Mouse (Mus musculus) embryonic facial prominence, embryonic 13.5 days (tissue): ENCODE measurements around the gene Ankrd11. TPM values are rescaled to one million over a fixed set of nuclear protein-coding genes. Genes with fewer than 3 reads are reported as not detected.

Experiments used
- ATAC-seq: fragments of 200-750 bp; cut with Nextera tagmentation; 2 replicates; pipeline ENCODE4 v1.8.0; 2017; ENCODE audit warnings: low read depth; ENCODE audit not compliant: insufficient number of reproducible peaks, insufficient read depth, low FRiP score, low TSS enrichment
- H3K27ac ChIP-seq: fragments of 300-500 bp; sonication (generic); 2 replicates; pipeline ENCODE4 v1.5.1; 2015; ENCODE audit warnings: moderate library complexity, mild to moderate bottlenecking, inconsistent platforms
- H3K27me3 ChIP-seq: fragments of 300-500 bp; sonication (generic); 2 replicates; pipeline ENCODE4 v1.6.1; 2015; ENCODE audit warnings: mild to moderate bottlenecking, inconsistent platforms
- H3K36me3 ChIP-seq: fragments of 300-500 bp; sonication (generic); 2 replicates; pipeline ENCODE4 v1.6.1; 2015; ENCODE audit warnings: mild to moderate bottlenecking, inconsistent platforms
- H3K4me1 ChIP-seq: fragments of 300-500 bp; sonication (generic); 2 replicates; pipeline ENCODE4 v1.6.1; 2015; ENCODE audit warnings: inconsistent platforms
- H3K4me2 ChIP-seq: fragments of 300-500 bp; sonication (generic); 2 replicates; pipeline ENCODE4 v1.6.1; 2015; ENCODE audit warnings: moderate library complexity, mild to moderate bottlenecking, inconsistent platforms
- H3K4me3 ChIP-seq: fragments of 300-500 bp; sonication (generic); 2 replicates; pipeline ENCODE4 v1.5.1; 2015; ENCODE audit warnings: mild to moderate bottlenecking, inconsistent platforms
- H3K9ac ChIP-seq: fragments of 300-500 bp; sonication (generic); 2 replicates; pipeline ENCODE4 v1.6.1; 2015; ENCODE audit warnings: mild to moderate bottlenecking, inconsistent platforms
- H3K9me3 ChIP-seq: fragments of 300-500 bp; sonication (generic); 2 replicates; pipeline ENCODE4 v1.6.1; 2016; ENCODE audit warnings: inconsistent platforms
- WGBS: fragments of 180-500 bp; shearing (Covaris S2); methylation state at CpG from one replicate; pipeline ENCODE4 v1.1.7; 2015; ENCODE audit warnings: mixed read lengths; 5-methylcytosine and 5-hydroxymethylcytosine counted together
- polyA plus RNA-seq: library from polyadenylated mRNA; unstranded; fragments of >200 nt; fragmentation: Nextera tagmentation; extraction: Ambion mirVana; gene quantifications from 2 replicates; pipeline ENCODE4 v1.2.1, GENCODE M21; 2015

The Ankrd11 gene
- 40.9 and 44.1 TPM in 2 replicates for polyA plus RNA-seq

- Histone ChIP-seq H3K4me3 (peak within 1 kb of the TSS; percentile 100), H3K9ac (peak within 1 kb of the TSS; percentile 100), H3K4me1 (peaks cover 35% of the 10 kb centered on the region), H3K36me3 (peaks cover 6% of the 10 kb centered on the region; the same call in 1 of the 2 replicates), H3K27me3 (no peaks in the 10 kb centered on the region), H3K27ac (peak within 1 kb of the TSS; percentile 97), H3K4me2 (peak within 1 kb of the TSS; percentile 70), H3K9me3 (no peaks in the 10 kb centered on the region)
- peak; percentile 98 for ATAC-seq
- WGBS, result under 1% methylated on average over 67 of the region's 91 CpGs
These were observed at the start of gene Ankrd11 for GRCm38 (mm10) chr8:123042158-123042973. Ankrd11 (minus strand) TSS chr8:123042277.

GRCm38 (mm10) chr8:123087289-123087688 lies 45.2 kb upstream of the Ankrd11 start:
- ATAC-seq, result no peak
- Histone ChIP-seq H3K4me2 (no peak overlapping the region), H3K9ac (no peak overlapping the region), H3K9me3 (no peaks in the 10 kb centered on the region), H3K27me3 (no peaks in the 10 kb centered on the region), H3K36me3 (peaks cover 94% of the 10 kb centered on the region), H3K4me3 (no peak overlapping the region), H3K27ac (no peak overlapping the region), H3K4me1 (no peaks in the 10 kb centered on the region)
- WGBS, result 84% methylated on average over 9 of the region's 9 CpGs

- Histone ChIP-seq H3K4me1 (no peaks in the 10 kb centered on the region), H3K27ac (no peak overlapping the region), H3K9ac (no peak overlapping the region), H3K27me3 (no peaks in the 10 kb centered on the region), H3K9me3 (no peaks in the 10 kb centered on the region), H3K4me2 (no peak overlapping the region), H3K36me3 (peaks cover 93% of the 10 kb centered on the region), H3K4me3 (no peak overlapping the region)
- WGBS, result 88% methylated on average over 12 of the region's 12 CpGs
- no peak for ATAC-seq
These were observed 41.5 kb upstream of the Ankrd11 start for GRCm38 (mm10) chr8:123083610-123084009.

DNA sequence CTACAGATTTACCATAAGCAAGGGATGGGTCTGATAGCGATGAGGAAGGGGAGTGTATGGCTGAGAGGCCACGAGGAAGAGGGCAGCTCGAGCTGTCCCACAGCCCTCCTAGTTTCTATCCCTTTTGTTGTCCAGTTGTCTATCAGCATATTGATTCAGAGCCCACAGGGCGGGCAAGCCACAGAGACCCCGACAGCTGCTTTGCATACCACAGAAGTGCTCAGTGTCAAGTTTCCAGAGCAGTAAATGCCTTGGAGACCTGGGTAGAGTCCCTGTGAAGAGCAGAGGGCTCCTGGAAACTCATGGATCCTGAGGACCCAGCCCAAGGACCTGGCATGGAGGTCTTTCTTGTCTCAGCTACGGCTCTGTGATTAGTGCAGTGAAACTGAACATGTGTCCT lies 40.9 kb upstream of the Ankrd11 start:
- no peak for ATAC-seq
- Histone ChIP-seq H3K36me3 (peaks cover 92% of the 10 kb centered on the region), H3K27me3 (no peaks in the 10 kb centered on the region)

DNA sequence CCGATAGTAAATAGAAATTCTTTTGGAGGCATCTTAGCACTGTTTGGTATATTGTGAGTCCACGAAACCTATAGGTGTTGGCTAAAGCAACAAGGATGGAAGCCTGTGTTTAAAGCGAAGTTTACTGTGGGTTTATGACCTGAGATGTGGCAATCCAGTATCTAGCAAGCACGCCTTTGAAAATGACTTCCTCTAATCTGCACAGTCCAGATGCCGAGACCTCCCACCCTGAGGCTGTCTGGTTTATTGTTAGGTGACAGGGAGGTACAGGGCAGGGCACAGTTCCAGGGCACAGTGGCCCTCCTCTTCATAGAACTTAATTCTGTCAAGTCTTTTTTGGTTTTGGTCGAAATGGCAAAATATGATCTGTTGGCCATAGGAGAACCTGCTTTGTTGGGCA lies 35.1 kb upstream of the Ankrd11 start:
- Histone ChIP-seq H3K4me1 (no peaks in the 10 kb centered on the region), H3K4me2 (no peak overlapping the region), H3K9me3 (no peaks in the 10 kb centered on the region), H3K27ac (no peak overlapping the region), H3K4me3 (no peak overlapping the region), H3K36me3 (peaks cover 95% of the 10 kb centered on the region), H3K27me3 (no peaks in the 10 kb centered on the region), H3K9ac (peak overlapping the region; percentile 55; the same call in 1 of the 2 replicates)
- 89% methylated on average over 6 of the region's 6 CpGs for WGBS
- no peak for ATAC-seq

More for the DNA sequence above, 40.9 kb upstream of the Ankrd11 start:
- Histone ChIP-seq H3K9me3 (no peaks in the 10 kb centered on the region), H3K4me2 (no peak overlapping the region), H3K4me3 (no peak overlapping the region), H3K4me1 (no peaks in the 10 kb centered on the region), H3K9ac (no peak overlapping the region), H3K27ac (no peak overlapping the region)
- WGBS, result 81% methylated on average over 6 of the region's 6 CpGs

- Histone ChIP-seq H3K4me2 (no peak overlapping the region), H3K36me3 (peaks cover 72% of the 10 kb centered on the region), H3K27ac (no peak overlapping the region), H3K4me3 (no peak overlapping the region), H3K4me1 (peaks cover 10% of the 10 kb centered on the region), H3K27me3 (no peaks in the 10 kb centered on the region), H3K9ac (no peak overlapping the region), H3K9me3 (no peaks in the 10 kb centered on the region)
- WGBS, result 72% methylated on average over 4 of the region's 4 CpGs
- no peak for ATAC-seq
These were observed 29.1 kb upstream of the Ankrd11 start for GRCm38 (mm10) chr8:123071176-123071575.

DNA sequence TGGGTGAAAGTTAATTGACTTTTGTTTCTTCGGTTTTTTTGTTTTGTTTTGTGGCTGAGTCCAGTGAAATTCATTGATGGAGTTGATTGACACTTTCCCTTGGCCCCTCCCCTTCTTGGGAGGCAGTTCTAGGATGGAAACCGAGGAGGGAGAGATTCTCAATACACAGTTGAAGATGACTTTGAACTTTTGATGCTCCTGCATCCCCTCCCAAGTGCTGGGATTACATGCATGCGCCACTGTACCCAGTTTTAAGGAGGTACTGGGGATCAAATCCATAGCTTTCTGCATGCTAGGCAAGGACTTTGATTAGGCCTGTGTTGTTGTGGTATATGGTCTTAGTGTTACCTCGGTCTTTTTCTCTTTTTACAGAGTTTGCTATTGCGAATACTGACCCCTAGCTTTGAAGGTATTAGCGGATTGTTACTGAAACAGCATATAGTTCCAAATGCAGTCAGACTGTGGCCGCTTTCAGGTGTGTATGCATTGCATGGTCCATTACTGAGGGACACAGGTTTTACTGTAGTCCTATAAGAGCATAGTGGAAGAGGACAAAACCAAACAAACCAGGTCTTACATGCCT lies 24.1 kb upstream of the Ankrd11 start:
- H3K27ac ChIP-seq, result peak overlapping the region; percentile 92
- peak overlapping the region; percentile 80 for H3K4me2 ChIP-seq
- no peaks in the 10 kb centered on the region for H3K9me3 ChIP-seq
- peaks cover 25% of the 10 kb centered on the region for H3K36me3 ChIP-seq
- no peak for ATAC-seq
- 31% methylated on average over 7 of the region's 7 CpGs for whole genome bisulfite sequencing
- no peaks in the 10 kb centered on the region for H3K27me3 ChIP-seq
- H3K4me3 ChIP-seq, result peak overlapping the region; percentile 97
- peaks cover 22% of the 10 kb centered on the region for H3K4me1 ChIP-seq
- H3K9ac ChIP-seq, result peak overlapping the region; percentile 93

DNA sequence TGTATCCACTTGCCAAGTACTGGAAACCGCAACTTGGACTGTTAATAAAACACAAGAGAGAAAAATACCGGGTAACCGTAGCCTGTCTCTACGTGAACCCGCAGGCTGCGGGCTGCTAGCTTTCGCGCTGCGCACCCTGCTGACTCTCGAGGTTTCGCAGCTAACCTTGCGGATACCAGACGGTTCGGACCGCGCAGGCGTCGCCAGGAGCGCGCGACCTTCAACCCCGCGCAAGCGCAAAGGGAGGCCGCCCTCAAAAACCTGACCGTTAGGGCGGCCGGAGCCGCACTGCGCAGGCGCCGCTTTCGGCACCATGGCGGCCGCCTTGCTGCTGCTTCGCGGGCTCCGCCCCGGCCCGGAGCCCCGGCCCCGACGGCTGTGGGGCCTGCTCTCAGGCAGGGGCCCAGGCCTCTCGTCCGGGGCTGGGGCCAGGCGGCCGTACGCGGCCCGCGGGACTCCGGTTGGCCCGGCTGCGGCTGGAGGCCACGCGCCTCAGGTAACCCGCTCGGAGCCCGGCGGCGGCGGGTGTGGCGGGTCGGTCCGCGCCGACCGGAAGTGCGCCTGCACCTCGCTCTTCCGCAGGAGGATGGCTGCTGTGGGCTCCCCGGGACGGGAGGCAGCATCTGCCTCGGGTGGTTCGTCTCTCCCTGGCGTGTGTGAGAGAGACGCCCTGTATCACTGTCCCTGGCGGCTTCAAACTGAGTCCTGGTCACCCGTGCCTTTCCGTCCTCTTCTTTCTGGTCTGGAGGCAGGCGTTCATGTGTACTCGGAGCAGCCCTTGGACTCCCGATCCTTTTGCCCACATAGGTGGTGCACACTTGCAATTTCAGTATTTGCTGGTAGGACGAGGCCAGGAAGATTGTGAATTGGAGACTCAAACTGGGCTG lies 23.4 kb upstream of the Ankrd11 start:
- H3K4me1 ChIP-seq, result peaks cover 22% of the 10 kb centered on the region
- H3K9me3 ChIP-seq, result no peaks in the 10 kb centered on the region
- H3K9ac ChIP-seq, result peak overlapping the region; percentile 93
- peak overlapping the region; percentile 97 for H3K4me3 ChIP-seq
- H3K4me2 ChIP-seq, result peak overlapping the region; percentile 80
- H3K27ac ChIP-seq, result peak overlapping the region; percentile 92
- peak; percentile 95 for ATAC-seq
- H3K36me3 ChIP-seq, result peaks cover 20% of the 10 kb centered on the region
- WGBS, result under 1% methylated on average over 84 of the region's 84 CpGs
- H3K27me3 ChIP-seq, result no peaks in the 10 kb centered on the region

- Histone ChIP-seq H3K9me3 (no peaks in the 10 kb centered on the region), H3K27me3 (no peaks in the 10 kb centered on the region), H3K4me1 (peaks cover 22% of the 10 kb centered on the region), H3K9ac (peak overlapping the region; percentile 93), H3K36me3 (peaks cover 15% of the 10 kb centered on the region), H3K4me2 (peak overlapping the region; percentile 80), H3K4me3 (peak overlapping the region; percentile 97), H3K27ac (peak overlapping the region; percentile 92)
- WGBS, result 1% methylated on average over 14 of the region's 14 CpGs
- no peak for ATAC-seq
These were observed 22.7 kb upstream of the Ankrd11 start for GRCm38 (mm10) chr8:123064809-123065213.

GRCm38 (mm10) chr8:123064072-123064471 lies 22.0 kb upstream of the Ankrd11 start:
- ATAC-seq, result no peak
- Histone ChIP-seq H3K36me3 (peaks cover 15% of the 10 kb centered on the region), H3K4me3 (no peak overlapping the region), H3K9me3 (no peaks in the 10 kb centered on the region), H3K27ac (no peak overlapping the region), H3K4me2 (peak overlapping the region; percentile 80), H3K27me3 (no peaks in the 10 kb centered on the region), H3K9ac (0 out of 2 replicates have a peak overlapping the region, but pooled peaks have one; percentile 93), H3K4me1 (peaks cover 22% of the 10 kb centered on the region)
- 76% methylated on average over 4 of the region's 4 CpGs for WGBS

- Histone ChIP-seq H3K9me3 (no peaks in the 10 kb centered on the region), H3K36me3 (peaks cover 7% of the 10 kb centered on the region), H3K4me1 (peaks cover 22% of the 10 kb centered on the region), H3K27me3 (no peaks in the 10 kb centered on the region), H3K27ac (no peak within 1 kb of the TSS), H3K9ac (no peak within 1 kb of the TSS), H3K4me2 (no peak within 1 kb of the TSS), H3K4me3 (no peak within 1 kb of the TSS)
- no peak for ATAC-seq
- WGBS, result 76% methylated on average over 7 of the region's 7 CpGs
These were observed 20.6 kb upstream of the Ankrd11 start, which contains the start of gene Spg7 for GRCm38 (mm10) chr8:123062721-123063120. Spg7 (plus strand) TSS chr8:123062942.
